Mouse (Mus musculus) ES-E14 (cell line): ENCODE data around the gene Mybpc3. TPM values are rescaled to one million over a fixed set of nuclear protein-coding genes. Genes with fewer than 3 reads are reported as not detected.

Experiments used
- DNase-seq: peaks from one replicate; pipeline ENCODE4 v3.0.0-alpha.2; 2013; ENCODE audit warnings: low read depth, low spot score
- H3K27ac ChIP-seq: 2 replicates; pipeline ENCODE4 v1.5.1; 2012; ENCODE audit warnings: low read depth, mild to moderate bottlenecking, low read length, moderate library complexity, mixed read lengths; ENCODE audit not compliant: poor library complexity, insufficient read depth, severe bottlenecking
- H3K36me3 ChIP-seq: 2 replicates; pipeline ENCODE4 v1.6.1; 2012; ENCODE audit warnings: mild to moderate bottlenecking, low read length, moderate library complexity, mixed read lengths; ENCODE audit not compliant: control insufficient read depth, poor library complexity, insufficient read depth, severe bottlenecking
- H3K4me1 ChIP-seq, 2 experiments: fragments of 150-350 bp in 1 of 2; sonication (generic) in 1 of 2; 2 replicates each; pipeline ENCODE4 v1.6.1; 2012; ENCODE audit warnings: low read length in 2 of 2, mild to moderate bottlenecking in 1 of 2, mixed read lengths in 1 of 2; ENCODE audit not compliant: control insufficient read depth in 2 of 2, insufficient read depth in 2 of 2, poor library complexity in 1 of 2
- H3K4me3 ChIP-seq, 2 experiments: fragments of 150-350 bp in 1 of 2; sonication (generic) in 1 of 2; 2 replicates each; pipeline ENCODE4 v1.5.1; 2012; ENCODE audit warnings: low read length in 2 of 2, low read depth in 1 of 2, mild to moderate bottlenecking in 1 of 2, mixed read lengths in 1 of 2; ENCODE audit not compliant: insufficient read depth in 1 of 2, poor library complexity in 1 of 2, severe bottlenecking in 1 of 2
- H3K9ac ChIP-seq: 2 replicates; pipeline ENCODE4 v1.6.1; 2012; ENCODE audit warnings: low read depth, mild to moderate bottlenecking, low read length, mixed read lengths; ENCODE audit not compliant: poor library complexity, insufficient read depth, severe bottlenecking
- H3K9me3 ChIP-seq: fragments of 150-350 bp; sonication (generic); 2 replicates; pipeline ENCODE4 v1.6.1; 2012; ENCODE audit warnings: low read depth, mild to moderate bottlenecking, low read length; ENCODE audit not compliant: control insufficient read depth, insufficient read depth
- CHD2 ChIP-seq: IDR thresholded peaks from 2 replicates; pipeline ENCODE4 v1.6.1; 2014; ENCODE audit warnings: mild to moderate bottlenecking, low read depth, low read length, inconsistent platforms
- HCFC1 ChIP-seq: IDR thresholded peaks from 2 replicates; pipeline ENCODE4 v1.6.1; 2012; ENCODE audit warnings: low read length, inconsistent platforms, borderline replicate concordance; ENCODE audit not compliant: insufficient read depth
- MAFK ChIP-seq: IDR thresholded peaks from 2 replicates; pipeline ENCODE4 v1.6.1; 2014; ENCODE audit warnings: mild to moderate bottlenecking, low read depth, low read length, inconsistent platforms; ENCODE audit not compliant: insufficient read depth
- ZC3H11A ChIP-seq: IDR thresholded peaks from 2 replicates; pipeline ENCODE4 v1.6.1; 2012; ENCODE audit warnings: low read depth, mild to moderate bottlenecking, inconsistent platforms, low read length, borderline replicate concordance
- ZNF384 ChIP-seq: IDR thresholded peaks from 2 replicates; pipeline ENCODE4 v1.6.1; 2012; ENCODE audit warnings: low read depth, low read length, inconsistent platforms
- in situ Hi-C, 2 experiments: fragments of 600-800 bp; cut with MboI; formaldehyde crosslinking; loops; one replicate each; pipeline ENCODE4 v1.15.1; 2025; ENCODE audit warnings: low sequenced_read_pairs in 2 of 2, inconsistent platforms in 1 of 2; ENCODE audit not compliant: unreplicated experiment in 2 of 2
- total RNA-seq: library from RNA; depleted of rRNA; stranded (reverse); fragments of 300-350 nt; gene quantifications from 2 replicates; pipeline ENCODE4 v1.2.3, GENCODE M21; 2012

Mybpc3 gene
- total RNA-seq, 1 experiment, result 0.62 TPM

DNA sequence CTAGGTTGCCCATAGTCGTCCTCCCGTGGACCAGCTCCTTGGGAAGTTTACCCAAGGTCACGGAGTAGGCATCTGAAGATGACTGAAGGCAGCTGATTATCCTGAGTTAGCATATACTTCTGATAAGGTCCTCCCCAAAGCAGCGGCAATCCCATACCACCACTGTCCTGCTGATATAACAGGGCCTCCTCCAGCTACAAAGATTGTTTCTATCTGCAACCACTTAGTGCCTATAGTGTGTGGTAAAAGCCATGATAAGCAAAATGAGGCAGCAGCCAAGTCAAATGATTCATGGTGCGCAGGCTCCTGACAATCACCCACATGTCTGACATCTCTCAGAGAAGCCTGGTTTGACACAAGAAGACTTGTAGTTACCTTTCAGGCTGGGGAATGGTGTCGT lies 47.0 kb downstream of the Mybpc3 start:
- H3K9me3 ChIP-seq, result no peaks in the 10 kb centered on the region
- in situ Hi-C loops, result no loop called here
- H3K36me3 ChIP-seq, result no peaks in the 10 kb centered on the region
- H3K9ac ChIP-seq, result no peak overlapping the region
- no peak overlapping the region for H3K27ac ChIP-seq
- no peaks in the 10 kb centered on the region for H3K4me1 ChIP-seq
- TF ChIP-seq MAFK, result no peak
- TF ChIP-seq ZNF384, result no peak
- TF ChIP-seq HCFC1, result no peak
- TF ChIP-seq ZC3H11A, result no peak
- H3K4me3 ChIP-seq, result no peak overlapping the region
- DNase-seq, result no peak

DNA sequence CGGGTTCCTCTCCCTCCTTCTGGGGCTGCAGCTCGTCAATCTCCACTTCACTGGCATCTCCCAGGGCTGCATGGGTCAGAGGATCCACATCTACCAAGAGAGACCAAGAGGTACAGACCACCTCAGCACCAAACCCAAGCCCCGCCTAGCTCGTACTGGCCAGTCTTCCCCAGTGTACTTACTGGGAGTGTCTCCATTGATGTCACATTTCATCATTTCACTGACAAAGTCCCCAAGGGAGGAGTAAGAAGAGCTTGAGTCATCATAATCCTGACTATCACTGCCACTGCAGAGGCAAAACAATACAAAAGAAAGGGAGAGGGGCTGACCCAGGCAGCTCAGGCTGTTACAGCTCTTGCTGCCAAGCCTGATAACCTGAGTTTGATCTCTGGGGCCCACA lies 49.7 kb downstream of the Mybpc3 start:
- H3K4me3 ChIP-seq, result no peak overlapping the region
- no peaks in the 10 kb centered on the region for H3K36me3 ChIP-seq
- no peak overlapping the region for H3K27ac ChIP-seq
- no peak for TF ChIP-seq MAFK
- no peak for TF ChIP-seq ZC3H11A
- TF ChIP-seq CHD2, result no peak
- no peak for TF ChIP-seq HCFC1
- TF ChIP-seq ZNF384, result no peak
- no peak overlapping the region for H3K9ac ChIP-seq
- no peaks in the 10 kb centered on the region for H3K4me1 ChIP-seq
- DNase-seq, result no peak
- in situ Hi-C loops, result no loop called here
- H3K9me3 ChIP-seq, result no peaks in the 10 kb centered on the region

DNA sequence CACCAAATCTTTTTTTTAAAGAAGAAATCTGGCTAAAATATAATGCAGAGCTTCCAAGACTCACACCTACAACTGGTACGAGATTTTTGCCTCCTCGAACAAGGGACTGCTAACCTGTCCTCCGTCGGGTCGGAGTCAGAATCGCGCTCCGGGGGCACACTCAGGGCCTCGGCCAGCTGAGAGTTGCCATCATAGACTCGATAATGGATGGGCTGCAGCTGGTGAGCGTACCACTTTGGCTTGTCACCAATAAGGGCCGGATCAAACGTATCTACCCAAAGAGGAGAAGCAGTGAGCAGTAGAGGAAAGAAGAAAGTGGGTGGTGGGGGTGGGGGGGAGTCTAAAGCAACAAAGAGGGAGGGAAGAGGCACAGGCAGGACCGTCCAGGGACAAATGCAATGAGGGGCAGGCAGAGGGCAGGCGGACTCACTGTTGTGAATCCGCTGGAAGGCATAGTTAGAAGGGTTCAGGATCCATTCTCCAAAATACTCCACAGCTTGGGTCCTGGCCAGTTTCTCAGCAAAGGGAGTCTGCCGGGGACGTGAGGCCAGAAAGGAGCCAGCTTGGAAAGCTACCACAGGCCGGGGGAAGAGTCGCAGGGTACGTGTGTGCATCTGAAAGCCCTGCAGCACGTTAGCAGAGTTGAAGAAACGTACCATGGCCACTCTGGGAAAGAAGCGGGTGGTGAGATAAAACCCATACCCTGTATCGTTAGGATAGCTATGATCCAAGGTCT lies 51.8 kb downstream of the Mybpc3 start:
- Histone ChIP-seq H3K9ac (no peak overlapping the region), H3K27ac (no peak overlapping the region), H3K4me3 (no peak overlapping the region), H3K36me3 (no peaks in the 10 kb centered on the region), H3K9me3 (no peaks in the 10 kb centered on the region), H3K4me1 (no peaks in the 10 kb centered on the region)
- no peak for DNase-seq
- in situ Hi-C loops, result no loop called here
- TF ChIP-seq CHD2 (no peak), ZC3H11A (no peak), HCFC1 (no peak)

DNA sequence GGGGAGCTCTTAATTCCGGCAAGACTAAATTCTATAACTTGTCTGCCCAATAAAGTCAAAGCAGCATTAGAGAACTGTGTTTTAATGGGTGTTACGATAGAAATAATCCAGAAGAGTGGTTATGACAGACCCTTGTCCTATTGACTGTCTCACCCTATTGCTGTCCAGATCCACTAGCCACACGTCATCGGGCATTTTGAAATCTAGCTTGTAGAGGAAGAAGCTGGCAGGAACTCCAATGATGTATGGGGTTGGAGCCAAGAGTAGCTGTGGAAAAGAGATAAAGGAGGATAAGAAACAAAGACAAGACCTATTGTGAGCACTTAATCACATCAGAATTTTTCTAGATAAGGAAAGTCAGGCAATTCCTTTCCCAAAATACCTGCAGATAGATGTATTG lies 57.5 kb downstream of the Mybpc3 start:
- no peak for TF ChIP-seq CHD2
- TF ChIP-seq ZC3H11A, result no peak
- no peak for TF ChIP-seq HCFC1
- no peak for TF ChIP-seq MAFK
- TF ChIP-seq ZNF384, result no peak
- Histone ChIP-seq H3K4me1 (no peaks in the 10 kb centered on the region), H3K9me3 (no peaks in the 10 kb centered on the region), H3K9ac (no peak overlapping the region), H3K4me3 (no peak overlapping the region), H3K36me3 (no peaks in the 10 kb centered on the region), H3K27ac (no peak overlapping the region)
- DNase-seq, result no peak
- in situ Hi-C loops, result no loop called here

DNA sequence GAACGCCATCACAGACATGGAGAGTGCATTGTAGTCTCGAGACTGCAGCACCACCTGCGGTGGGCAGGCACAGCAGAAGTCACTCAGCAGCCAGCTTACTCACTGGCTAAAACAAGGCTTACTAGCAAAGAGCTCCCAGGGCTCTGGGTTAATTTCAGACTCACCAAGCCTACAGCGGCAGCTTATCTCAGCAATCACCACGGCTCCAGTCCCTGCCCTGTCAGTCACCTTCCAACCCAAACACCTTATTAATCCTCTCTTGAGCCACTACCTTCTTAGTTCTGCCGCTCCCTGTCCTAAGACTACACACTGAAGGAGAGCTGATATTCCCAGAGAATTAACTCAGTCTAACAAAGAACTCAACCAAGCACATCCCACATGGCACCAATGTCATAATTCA lies 58.3 kb downstream of the Mybpc3 start:
- Histone ChIP-seq H3K9ac (no peak overlapping the region), H3K36me3 (no peaks in the 10 kb centered on the region), H3K4me3 (no peak overlapping the region), H3K27ac (no peak overlapping the region), H3K4me1 (no peaks in the 10 kb centered on the region), H3K9me3 (no peaks in the 10 kb centered on the region)
- no peak for TF ChIP-seq HCFC1
- TF ChIP-seq ZNF384, result no peak
- no peak for TF ChIP-seq MAFK
- TF ChIP-seq CHD2, result no peak
- no peak for TF ChIP-seq ZC3H11A
- in situ Hi-C loops, result no loop called here
- no peak for DNase-seq
